Mouse (Mus musculus) splenic B cell, adult 2 months (primary cell): ENCODE data around the gene P2ry6.

Experiments used
- DNase-seq: peaks from one replicate; pipeline ENCODE4 v3.0.0-alpha.2; 2011; ENCODE audit warnings: low read depth, low spot score
- H3K27me3 ChIP-seq: 2 replicates; pipeline ENCODE4 v1.6.1; 2012; ENCODE audit warnings: mild to moderate bottlenecking, low read length, moderate library complexity, mixed read lengths; ENCODE audit not compliant: control insufficient read depth, poor library complexity, insufficient read depth, severe bottlenecking
- H3K36me3 ChIP-seq: 2 replicates; pipeline ENCODE4 v1.6.1; 2012; ENCODE audit warnings: mild to moderate bottlenecking, low read length, moderate library complexity, mixed read lengths; ENCODE audit not compliant: control insufficient read depth, poor library complexity, insufficient read depth, severe bottlenecking

Gene P2ry6

GRCm38 (mm10) chr7:100924200-100924599, 50.2 kb downstream of the P2ry6 start:
- Histone ChIP-seq H3K27me3 (no peaks in the 10 kb centered on the region), H3K36me3 (no peaks in the 10 kb centered on the region)
- no peak for DNase-seq

- no peak for DNase-seq
- H3K27me3 ChIP-seq: no peaks in the 10 kb centered on the region
Observed at GRCm38 (mm10) chr7:100922907-100923306, 51.5 kb downstream of the P2ry6 start.

GRCm38 (mm10) chr7:100921289-100921688, 53.2 kb downstream of the P2ry6 start:
- H3K36me3 ChIP-seq: no peaks in the 10 kb centered on the region
- H3K27me3 ChIP-seq: no peaks in the 10 kb centered on the region

More at GRCm38 (mm10) chr7:100922907-100923306, 51.5 kb downstream of the P2ry6 start:
- H3K36me3 ChIP-seq: no peaks in the 10 kb centered on the region

GRCm38 (mm10) chr7:100919809-100920107, 54.7 kb downstream of the P2ry6 start:
- Histone ChIP-seq H3K36me3 (no peaks in the 10 kb centered on the region), H3K27me3 (no peaks in the 10 kb centered on the region)
- no peak for DNase-seq

More at GRCm38 (mm10) chr7:100921289-100921688, 53.2 kb downstream of the P2ry6 start:
- DNase-seq: no peak

- Histone ChIP-seq H3K36me3 (no peaks in the 10 kb centered on the region), H3K27me3 (no peaks in the 10 kb centered on the region)
- DNase-seq: no peak
Observed at GRCm38 (mm10) chr7:100919006-100919808, 55.2 kb downstream of the P2ry6 start.

- Histone ChIP-seq H3K27me3 (no peaks in the 10 kb centered on the region), H3K36me3 (no peaks in the 10 kb centered on the region)
- DNase-seq: no peak
Observed at GRCm38 (mm10) chr7:100918176-100918575, 56.3 kb downstream of the P2ry6 start.

- no peaks in the 10 kb centered on the region for H3K27me3 ChIP-seq
- no peaks in the 10 kb centered on the region for H3K36me3 ChIP-seq
- no peak for DNase-seq
Observed at GRCm38 (mm10) chr7:100917751-100918150, 56.7 kb downstream of the P2ry6 start.

GRCm38 (mm10) chr7:100916526-100916925, 57.9 kb downstream of the P2ry6 start:
- Histone ChIP-seq H3K36me3 (no peaks in the 10 kb centered on the region), H3K27me3 (no peaks in the 10 kb centered on the region)
- no peak for DNase-seq

- Histone ChIP-seq H3K27me3 (no peaks in the 10 kb centered on the region), H3K36me3 (no peaks in the 10 kb centered on the region)
- DNase-seq: no peak
Observed at GRCm38 (mm10) chr7:100915204-100915603, 59.2 kb downstream of the P2ry6 start.

GRCm38 (mm10) chr7:100911791-100912190, 62.7 kb downstream of the P2ry6 start:
- no peak for DNase-seq
- Histone ChIP-seq H3K27me3 (no peaks in the 10 kb centered on the region), H3K36me3 (no peaks in the 10 kb centered on the region)

GRCm38 (mm10) chr7:100911246-100911770, 63.1 kb downstream of the P2ry6 start:
- no peaks in the 10 kb centered on the region for H3K36me3 ChIP-seq
- H3K27me3 ChIP-seq: no peaks in the 10 kb centered on the region
- DNase-seq: no peak

- DNase-seq: peak; percentile 34
- Histone ChIP-seq H3K36me3 (no peaks in the 10 kb centered on the region), H3K27me3 (no peaks in the 10 kb centered on the region)
Observed at GRCm38 (mm10) chr7:100908567-100908966, 65.9 kb downstream of the P2ry6 start.

GRCm38 (mm10) chr7:100908061-100908460, 66.4 kb downstream of the P2ry6 start:
- no peaks in the 10 kb centered on the region for H3K27me3 ChIP-seq
- H3K36me3 ChIP-seq: no peaks in the 10 kb centered on the region
- DNase-seq: no peak

GRCm38 (mm10) chr7:100907231-100907630, 67.2 kb downstream of the P2ry6 start:
- DNase-seq: peak; percentile 87
- Histone ChIP-seq H3K36me3 (no peaks in the 10 kb centered on the region), H3K27me3 (no peaks in the 10 kb centered on the region)

GRCm38 (mm10) chr7:100906029-100906789, 68.2 kb downstream of the P2ry6 start:
- no peak for DNase-seq
- H3K36me3 ChIP-seq: no peaks in the 10 kb centered on the region
- no peaks in the 10 kb centered on the region for H3K27me3 ChIP-seq
